Mouse (Mus musculus): ENCODE results near the gene Lsr.

The Lsr gene

GRCm38 (mm10) chr7:30973251-30973500, at the start of gene Lsr:
TSS of gene Lsr (minus strand) at chr7:30973464.
- peak in 1 of 2 experiments; percentile 14 for DNase-seq

DNA sequence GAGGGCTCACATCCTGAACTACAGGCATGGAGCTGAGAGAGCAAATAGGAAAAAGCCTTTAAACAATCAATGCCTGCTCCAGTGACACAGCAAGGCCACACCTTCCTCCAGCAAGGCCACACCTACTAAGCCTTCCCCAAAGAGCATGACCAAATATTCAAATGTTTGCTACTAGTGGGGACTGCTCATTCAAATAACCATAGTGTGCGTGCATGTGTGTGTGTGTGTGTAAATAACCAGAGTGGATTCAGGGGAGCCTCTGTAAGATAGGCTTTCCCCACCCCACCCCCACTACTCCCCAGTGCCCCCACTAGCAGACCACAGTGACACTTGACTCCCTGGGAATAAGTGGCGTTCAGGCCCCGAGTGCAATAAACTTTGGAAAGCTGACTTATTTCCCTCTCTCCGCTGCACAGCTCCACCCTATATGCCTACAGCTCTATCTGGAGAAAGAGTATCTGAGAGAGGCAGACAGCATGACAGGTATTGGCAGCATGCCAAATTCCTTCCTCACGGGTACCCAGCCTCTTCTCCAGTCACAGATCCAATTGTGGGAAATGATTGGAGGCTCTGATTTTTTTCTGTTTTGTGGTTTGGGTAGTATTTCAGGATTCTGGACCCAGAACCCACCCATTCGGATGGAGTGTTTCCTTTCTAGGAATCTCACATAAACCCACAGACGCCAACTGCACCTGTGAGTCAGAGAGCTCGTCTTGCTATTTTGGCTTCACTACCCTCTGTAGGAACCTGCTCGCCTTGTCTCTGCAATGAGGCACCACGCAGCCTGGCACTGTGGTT, 44.0 kb upstream of the Lsr start:
- no peak for DNase-seq

DNA sequence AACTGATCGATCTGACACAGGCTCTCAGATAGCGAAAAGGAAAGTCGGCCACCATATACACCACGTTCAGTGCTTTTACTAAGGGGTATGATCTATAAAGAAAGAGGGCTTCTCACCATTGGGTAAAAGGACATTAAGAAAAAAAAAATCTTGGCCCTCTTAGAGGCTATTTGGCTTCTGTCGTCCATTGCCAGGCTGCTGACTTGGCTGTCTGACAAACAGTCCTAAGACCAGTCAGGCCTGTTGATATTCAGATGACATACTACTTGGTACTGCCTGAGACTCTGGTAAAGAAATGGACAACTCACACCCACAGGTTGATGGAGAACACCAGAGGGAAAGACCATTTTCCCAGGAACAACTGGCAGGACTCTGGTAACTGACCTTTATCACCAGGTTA, 39.7 kb upstream of the Lsr start:
- DNase-seq: no peak

DNA sequence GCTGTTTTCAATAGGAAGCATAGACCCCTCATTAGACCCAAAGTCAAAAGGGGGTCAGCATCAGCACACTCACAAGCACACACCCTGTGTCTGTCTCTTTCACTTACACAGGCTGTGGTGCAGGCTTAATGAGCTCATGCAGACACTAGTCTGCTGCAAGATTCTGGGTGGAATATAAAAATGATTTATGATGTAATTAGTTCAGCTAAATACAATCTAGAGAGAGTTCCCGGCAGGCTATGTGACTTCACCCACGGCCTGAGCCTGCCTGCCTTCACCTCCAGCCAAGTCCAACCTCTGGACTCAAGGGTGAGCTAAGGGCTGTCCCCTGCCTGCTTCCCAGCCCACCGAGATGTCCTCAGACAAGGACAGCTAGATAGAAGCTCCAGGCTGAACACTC, 35.6 kb upstream of the Lsr start:
- DNase-seq: no peak

DNA sequence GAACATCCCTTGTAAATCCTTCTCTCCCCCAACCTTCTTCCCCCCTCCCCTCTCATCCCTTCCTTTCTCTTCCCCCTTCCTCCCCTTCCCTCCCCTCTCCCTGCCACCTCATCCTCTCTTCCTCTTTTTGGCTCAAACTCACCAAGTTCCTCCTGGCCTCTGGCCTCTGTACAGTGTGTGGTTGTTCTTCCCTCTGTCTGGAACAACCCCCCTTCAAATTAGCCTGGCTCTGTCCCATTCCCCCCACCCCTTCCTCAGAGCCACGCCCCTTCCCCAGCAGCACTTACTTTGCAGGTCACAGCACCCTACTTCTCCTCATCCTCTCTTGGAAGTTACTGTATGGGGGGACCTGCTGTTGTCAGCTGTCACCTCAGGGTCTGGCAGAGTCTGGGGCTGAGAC, 34.9 kb upstream of the Lsr start:
- DNase-seq: no peak

DNA sequence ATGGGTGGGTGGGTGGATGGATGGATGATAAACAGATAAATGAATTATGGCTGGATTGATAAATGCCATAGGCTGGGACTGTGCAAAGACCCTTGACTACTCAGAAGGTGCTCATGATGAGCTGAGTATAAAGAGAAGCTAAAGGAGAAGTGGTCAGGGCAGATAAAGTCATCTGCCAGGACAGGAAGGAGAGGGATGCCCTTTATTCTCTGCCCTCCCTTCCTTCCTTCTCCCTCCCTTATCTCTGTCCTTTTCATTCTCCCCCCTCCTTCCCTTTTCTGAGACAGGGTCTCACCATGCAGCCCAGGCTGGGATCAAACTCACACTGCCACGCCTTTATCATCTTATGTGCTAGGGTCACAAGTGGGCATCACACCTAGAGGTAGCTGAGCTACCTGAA, 34.5 kb upstream of the Lsr start:
- DNase-seq: no peak

DNA sequence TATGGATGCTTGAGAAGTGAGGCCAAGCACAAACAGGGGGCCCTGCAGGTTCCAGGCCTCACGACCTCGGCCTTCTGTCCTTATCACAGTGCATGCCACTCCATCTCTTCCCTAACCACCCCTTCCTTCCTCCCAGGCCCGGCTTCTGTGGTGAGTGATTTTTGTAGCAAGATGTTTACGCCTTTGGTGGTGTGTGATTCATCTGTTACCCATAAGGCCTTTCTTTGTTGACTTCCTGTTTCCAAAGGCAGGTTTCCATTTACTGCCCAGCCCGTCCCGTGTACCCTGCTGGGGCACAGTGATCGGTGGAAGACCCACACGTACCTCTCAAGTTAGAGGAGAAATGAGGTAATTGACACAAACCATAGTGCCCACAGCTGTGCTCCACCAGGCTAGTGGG, 29.4 kb upstream of the Lsr start:
- peak; percentile 14 to 39 for DNase-seq

- peak in 1 of 2 experiments; percentile 34 for DNase-seq
These were observed 27.3 kb upstream of the Lsr start for GRCm38 (mm10) chr7:31000505-31001020.

- no peak for DNase-seq
These were observed 23.2 kb upstream of the Lsr start for GRCm38 (mm10) chr7:30996491-30996890.

- DNase-seq: no peak
These were observed 20.7 kb upstream of the Lsr start for GRCm38 (mm10) chr7:30993986-30994385.

DNA sequence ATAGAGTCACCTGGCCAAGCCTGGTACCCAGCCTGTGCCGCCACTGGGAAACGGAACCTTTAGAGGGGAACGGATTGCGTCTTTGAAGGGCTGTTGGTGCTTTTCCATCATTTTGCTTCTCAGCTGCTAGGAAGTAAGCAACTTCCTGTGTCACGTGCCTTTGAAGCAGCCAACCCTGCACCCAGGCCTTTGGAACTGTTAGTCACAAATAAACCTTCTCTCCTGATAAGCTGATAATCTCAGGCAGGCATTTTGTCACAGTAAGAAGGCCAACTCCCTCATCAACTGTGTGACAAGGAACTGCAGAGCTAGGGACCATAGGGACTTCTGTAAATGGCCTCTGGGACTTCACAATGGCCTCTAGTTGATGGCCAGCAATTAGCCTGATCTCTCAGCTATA, 18.9 kb upstream of the Lsr start:
- no peak for DNase-seq

- DNase-seq: no peak
These were observed 15.4 kb upstream of the Lsr start for GRCm38 (mm10) chr7:30988519-30989162.

- no peak for DNase-seq
These were observed 12.1 kb upstream of the Lsr start for GRCm38 (mm10) chr7:30985357-30985756.

DNA sequence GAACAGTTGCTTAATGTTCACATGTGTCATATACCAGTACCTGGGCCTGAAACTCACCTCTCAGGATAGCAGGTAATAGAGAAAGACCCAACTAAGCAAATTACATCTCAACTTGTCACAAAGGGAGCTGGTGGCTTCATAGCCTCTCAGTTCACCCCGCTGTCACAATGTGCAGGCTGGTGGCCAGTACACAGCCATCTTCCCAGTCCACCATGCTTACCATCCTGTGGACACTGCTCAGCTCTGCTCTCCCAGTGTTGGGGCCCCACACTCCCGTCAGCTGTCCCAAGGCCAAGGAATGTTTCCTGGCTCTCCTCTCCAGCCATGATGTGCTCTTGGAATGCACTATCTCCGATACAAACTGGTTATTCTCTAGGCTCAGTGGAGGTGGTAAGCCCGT, 8.4 kb upstream of the Lsr start:
- no peak for DNase-seq

DNA sequence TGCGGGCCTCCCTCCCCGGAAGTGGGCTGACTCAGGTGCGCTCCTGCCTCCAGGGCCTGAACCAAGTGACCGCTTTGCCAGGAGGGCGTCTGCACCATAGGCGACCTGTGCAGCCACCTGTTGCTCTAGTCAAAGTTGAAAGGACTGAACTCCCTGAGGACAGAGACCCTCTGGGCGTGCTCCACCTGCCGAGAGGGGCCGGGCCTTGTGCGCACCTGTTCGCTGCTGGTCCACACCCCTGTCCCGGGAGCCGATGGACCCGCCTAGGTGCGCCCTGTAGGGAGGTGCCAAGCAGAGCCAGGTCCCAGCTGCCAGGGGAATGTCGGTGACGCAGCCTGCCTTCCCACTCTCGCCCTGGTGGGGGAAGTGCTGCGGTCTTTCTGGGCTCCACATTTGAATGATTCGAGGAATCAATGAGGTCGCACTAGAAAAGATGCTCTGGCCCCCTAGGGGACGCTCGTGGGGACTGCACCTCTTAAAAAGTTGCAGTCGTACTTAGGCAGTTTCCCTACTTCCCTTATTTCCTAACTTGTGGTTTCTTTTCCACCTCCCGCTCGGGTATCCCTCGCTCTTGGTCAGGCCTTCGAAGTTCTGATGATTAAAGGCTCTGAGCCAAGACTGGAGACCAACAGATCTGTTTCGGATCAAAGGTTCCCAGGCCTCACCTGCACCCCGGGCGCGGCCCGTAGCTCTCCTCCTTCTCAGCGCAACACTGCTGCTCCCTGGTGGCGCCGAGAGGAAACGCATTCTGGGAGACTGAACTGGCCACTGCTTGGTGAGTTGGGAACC, 431 bp upstream of the Lsr start, which contains the start of gene Fam187b:
TSS of gene Fam187b (plus strand) at position 290 of the 789 bp plus-strand sequence.
- peak; percentile 68 to 78 for DNase-seq

GRCm38 (mm10) chr7:30972426-30973250, 626 bp downstream of the Lsr start:
- no peak for DNase-seq

GRCm38 (mm10) chr7:30971901-30972300, 1.4 kb downstream of the Lsr start:
- DNase-seq: no peak

DNA sequence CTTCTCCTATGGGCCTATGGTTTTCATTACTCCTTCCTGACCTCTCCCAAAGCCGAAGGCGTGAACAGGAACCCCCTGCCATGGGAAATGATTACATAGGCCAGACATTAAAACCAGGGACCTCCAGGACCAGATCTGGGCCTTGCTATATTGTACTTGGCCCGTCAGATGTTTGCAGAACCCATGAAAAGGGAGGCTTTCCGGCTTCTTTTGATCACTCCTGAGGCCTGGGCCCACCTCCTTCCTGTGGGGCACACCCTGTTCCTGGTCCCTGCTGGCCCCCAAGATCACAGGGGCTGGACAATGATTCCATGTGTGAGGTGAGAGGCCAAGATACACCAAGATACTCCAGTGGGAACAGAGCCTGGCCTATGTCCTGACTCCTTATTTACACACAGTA, 4.1 kb downstream of the Lsr start:
- DNase-seq: no peak

- no peak for DNase-seq
These were observed 4.7 kb downstream of the Lsr start for GRCm38 (mm10) chr7:30968611-30969010.

DNA sequence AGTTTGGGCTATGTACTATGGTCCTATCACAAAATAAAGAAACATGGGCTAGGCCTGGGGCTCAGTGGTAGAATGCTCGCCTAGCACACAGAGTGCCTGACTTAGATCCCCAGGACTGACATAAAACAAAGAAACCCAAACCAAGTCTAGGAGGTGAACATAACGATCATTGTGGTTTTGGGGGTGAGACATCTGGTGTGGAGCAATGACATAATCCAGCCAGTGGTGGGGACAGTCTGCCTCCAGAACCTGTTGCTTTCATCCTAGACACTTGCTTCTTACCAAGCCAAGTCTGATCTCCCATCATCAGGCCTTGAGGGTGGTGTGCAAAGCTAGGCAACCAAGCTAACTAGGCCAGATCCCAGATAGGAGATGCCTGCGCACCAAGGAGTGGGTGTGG, 6.6 kb downstream of the Lsr start:
- no peak for DNase-seq

GRCm38 (mm10) chr7:30965677-30966076, 7.6 kb downstream of the Lsr start:
- no peak for DNase-seq

DNA sequence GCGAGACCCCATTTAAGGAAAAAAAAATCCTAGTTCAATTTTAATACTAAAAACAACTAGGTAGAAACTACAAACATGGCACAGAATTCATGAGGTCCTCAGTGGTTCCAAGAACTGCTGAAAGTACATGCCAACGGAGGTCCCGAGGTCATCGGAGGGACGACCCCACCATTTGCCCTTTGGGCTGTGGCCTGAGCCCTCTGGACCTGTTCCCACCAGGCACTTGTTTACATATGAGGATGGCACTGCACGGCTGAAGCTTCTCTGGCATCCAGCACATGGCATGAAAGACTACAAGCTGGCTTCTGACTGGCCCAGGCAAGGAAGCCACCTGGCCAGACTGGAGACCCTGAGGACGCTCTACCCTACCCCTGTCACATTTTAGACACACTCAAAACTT, 8.9 kb downstream of the Lsr start:
- no peak for DNase-seq

GRCm38 (mm10) chr7:30962862-30963261, 10.4 kb downstream of the Lsr start:
- no peak for DNase-seq
